Mouse (Mus musculus) limb, embryonic 11.5 days (tissue): Measurements from ENCODE around the gene A930017K11Rik. TPM values are rescaled to one million over a fixed set of nuclear protein-coding genes. Genes with fewer than 3 reads are reported as not detected.

Source experiments
- ATAC-seq: fragments of 200-750 bp; cut with Nextera tagmentation; 2 replicates; pipeline ENCODE4 v1.8.0; 2017; ENCODE audit warnings: low read depth; ENCODE audit not compliant: insufficient number of reproducible peaks, low FRiP score, low TSS enrichment
- DNase-seq: peaks from one replicate; pipeline ENCODE4 v3.0.0-alpha.2; 2015; ENCODE audit warnings: low spot score
- H3K27ac ChIP-seq: fragments of 300-500 bp; sonication (generic); replicated peaks from 2 replicates; pipeline ENCODE4 v1.5.1; 2014; ENCODE audit warnings: low read depth, mild to moderate bottlenecking, low read length
- H3K27me3 ChIP-seq: fragments of 300-500 bp; sonication (generic); 2 replicates; pipeline ENCODE4 v1.6.1; 2014; ENCODE audit warnings: mild to moderate bottlenecking, low read length, mixed read lengths; ENCODE audit not compliant: control insufficient read depth, insufficient read depth
- H3K36me3 ChIP-seq: fragments of 300-500 bp; sonication (generic); 2 replicates; pipeline ENCODE4 v1.6.1; 2014; ENCODE audit warnings: mild to moderate bottlenecking, low read length, moderate library complexity, mixed read lengths; ENCODE audit not compliant: control insufficient read depth, insufficient read depth
- H3K4me1 ChIP-seq: fragments of 300-500 bp; sonication (generic); 2 replicates; pipeline ENCODE4 v1.6.1; 2014; ENCODE audit warnings: low read length, mixed read lengths; ENCODE audit not compliant: control insufficient read depth, insufficient read depth
- H3K4me2 ChIP-seq: fragments of 300-500 bp; sonication (generic); 2 replicates; pipeline ENCODE4 v1.6.1; 2014; ENCODE audit warnings: low read depth, mild to moderate bottlenecking, moderate library complexity; ENCODE audit not compliant: severe bottlenecking
- H3K4me3 ChIP-seq: fragments of 300-500 bp; sonication (generic); 2 replicates; pipeline ENCODE4 v1.5.1; 2014; ENCODE audit warnings: low read depth, low read length
- H3K9ac ChIP-seq: fragments of 300-500 bp; sonication (generic); 2 replicates; pipeline ENCODE4 v1.6.1; 2014; ENCODE audit warnings: mild to moderate bottlenecking, low read length
- H3K9me3 ChIP-seq: fragments of 300-500 bp; sonication (generic); 2 replicates; pipeline ENCODE4 v1.6.1; 2016; ENCODE audit warnings: low read length; ENCODE audit not compliant: control insufficient read depth
- WGBS: fragments of 180-500 bp; shearing (Covaris S2); extraction: QIAGEN DNeasy Blood & Tissue Kit; methylation state at CpG from one replicate; pipeline ENCODE4 v1.1.7; 2014; 5-methylcytosine and 5-hydroxymethylcytosine counted together
- polyA plus RNA-seq: library from polyadenylated mRNA; unstranded; fragments of >200 nt; fragmentation: Nextera tagmentation; extraction: Ambion mirVana; gene quantifications from 2 replicates; pipeline ENCODE4 v1.2.1, GENCODE M21; 2014

A930017K11Rik gene
- 0.18 and 0.33 TPM in 2 replicates for polyA plus RNA-seq

DNA sequence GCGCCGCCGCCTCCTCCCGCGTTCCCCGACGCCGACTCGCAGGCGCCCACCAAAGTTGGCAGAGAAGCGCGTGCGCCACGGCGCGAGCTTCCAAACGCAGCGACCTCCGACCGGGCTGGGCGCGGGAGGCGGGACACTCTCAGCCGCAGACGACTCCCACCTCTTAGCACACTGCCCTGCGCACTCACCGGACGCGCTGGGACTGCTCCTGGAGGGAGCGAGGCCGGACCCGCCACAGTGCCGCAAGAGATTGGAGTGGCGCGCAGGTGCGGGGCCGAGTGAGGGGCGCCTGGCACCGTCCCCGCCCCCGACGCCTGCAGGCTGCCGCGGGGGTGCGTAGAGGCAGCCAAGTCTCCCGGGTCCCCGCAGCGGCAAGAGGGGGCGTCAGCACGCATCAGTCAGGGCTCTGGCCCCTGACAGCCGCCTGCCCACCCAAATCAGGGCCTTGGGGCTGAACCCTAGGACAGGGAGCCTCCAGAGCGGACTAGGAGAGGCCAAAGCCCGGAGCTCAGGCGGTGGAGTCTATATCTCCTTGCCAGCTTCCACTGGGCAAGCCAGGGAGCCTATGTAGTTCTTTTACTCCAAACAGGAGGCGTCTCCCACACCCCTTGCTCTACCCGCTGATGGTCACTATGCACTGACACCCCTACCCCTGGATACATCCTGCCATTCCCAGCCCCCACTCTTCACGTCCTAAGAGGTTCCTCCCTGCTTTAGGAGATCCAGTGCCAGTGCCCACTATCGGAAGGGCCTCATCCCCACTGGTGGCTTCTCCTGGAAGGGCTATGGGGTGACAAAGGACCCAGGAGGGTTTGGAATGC lies at the start of gene A930017K11Rik:
A930017K11Rik (minus strand) TSS at position 763 of the 821 bp plus-strand sequence.
- Histone ChIP-seq H3K4me3 (peak within 1 kb of the TSS; percentile 40), H3K27me3 (peaks cover 40% of the 10 kb centered on the region), H3K4me2 (peak within 1 kb of the TSS; percentile 69), H3K9me3 (no peaks in the 10 kb centered on the region), H3K27ac (no peak within 1 kb of the TSS), H3K36me3 (no peaks in the 10 kb centered on the region), H3K4me1 (peaks cover 6% of the 10 kb centered on the region), H3K9ac (no peak within 1 kb of the TSS)
- DNase-seq = peak; percentile 53
- ATAC-seq = no peak
- 1% methylated on average over 57 of the region's 58 CpGs for WGBS

DNA sequence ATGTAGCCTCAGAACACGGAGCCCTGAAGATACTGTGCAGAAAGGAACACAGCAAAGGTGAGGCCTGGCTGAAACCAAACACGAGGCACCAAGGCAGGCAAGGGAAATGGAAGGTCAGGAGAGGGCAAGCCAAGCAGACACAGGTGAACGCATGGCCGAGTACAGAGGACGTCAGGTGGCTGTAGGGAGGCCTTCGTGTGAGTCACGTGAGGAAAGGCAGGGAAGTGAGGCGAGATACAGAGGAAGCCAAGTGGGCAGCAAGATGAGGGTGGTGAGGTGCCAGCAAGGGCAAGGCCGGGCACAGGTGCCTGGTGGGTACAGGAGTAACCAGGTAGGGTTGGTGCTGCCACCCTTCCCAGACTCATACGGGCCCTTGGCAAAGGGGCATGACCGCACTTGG lies 46.1 kb upstream of the A930017K11Rik start:
- no peaks in the 10 kb centered on the region; the same call in 1 of the 2 replicates for H3K36me3 ChIP-seq

DNA sequence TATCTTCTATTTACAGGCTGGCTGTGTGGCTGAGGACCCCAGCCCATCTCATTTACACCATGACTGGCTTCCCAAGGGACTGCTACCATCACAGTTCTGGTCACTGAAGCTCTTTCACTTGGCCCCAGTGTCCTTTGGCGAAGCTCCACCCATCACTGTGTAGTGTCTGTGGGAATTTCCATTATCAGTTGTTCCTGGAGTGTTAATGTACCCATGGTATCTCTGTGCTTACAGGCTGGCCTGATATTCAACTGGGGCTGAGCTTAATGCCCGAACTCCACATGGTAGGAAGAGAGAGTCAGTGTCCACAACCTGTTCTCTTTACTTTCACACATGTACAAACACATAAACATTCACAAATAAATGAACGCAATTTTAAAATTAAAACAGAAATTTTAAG lies 41.1 kb upstream of the A930017K11Rik start:
- DNase-seq (no peak), ATAC-seq (no peak)
- no peak overlapping the region for H3K9ac ChIP-seq
- H3K27me3 ChIP-seq = no peaks in the 10 kb centered on the region
- peaks cover 11% of the 10 kb centered on the region; the same call in 1 of the 2 replicates for H3K36me3 ChIP-seq
- H3K4me3 ChIP-seq = no peak overlapping the region
- no peak overlapping the region for H3K27ac ChIP-seq
- no peak overlapping the region for H3K4me2 ChIP-seq
- no peaks in the 10 kb centered on the region for H3K9me3 ChIP-seq
- H3K4me1 ChIP-seq = no peaks in the 10 kb centered on the region
- 89% methylated on average over 3 of the region's 3 CpGs for WGBS

More for the DNA sequence above, 46.1 kb upstream of the A930017K11Rik start:
- 92% methylated on average over 11 of the region's 11 CpGs for WGBS
- Histone ChIP-seq H3K27ac (no peak overlapping the region), H3K9ac (no peak overlapping the region), H3K4me2 (no peak overlapping the region), H3K9me3 (no peaks in the 10 kb centered on the region), H3K4me1 (no peaks in the 10 kb centered on the region), H3K4me3 (no peak overlapping the region), H3K27me3 (no peaks in the 10 kb centered on the region)
- DNase-seq = no peak
- no peak for ATAC-seq

DNA sequence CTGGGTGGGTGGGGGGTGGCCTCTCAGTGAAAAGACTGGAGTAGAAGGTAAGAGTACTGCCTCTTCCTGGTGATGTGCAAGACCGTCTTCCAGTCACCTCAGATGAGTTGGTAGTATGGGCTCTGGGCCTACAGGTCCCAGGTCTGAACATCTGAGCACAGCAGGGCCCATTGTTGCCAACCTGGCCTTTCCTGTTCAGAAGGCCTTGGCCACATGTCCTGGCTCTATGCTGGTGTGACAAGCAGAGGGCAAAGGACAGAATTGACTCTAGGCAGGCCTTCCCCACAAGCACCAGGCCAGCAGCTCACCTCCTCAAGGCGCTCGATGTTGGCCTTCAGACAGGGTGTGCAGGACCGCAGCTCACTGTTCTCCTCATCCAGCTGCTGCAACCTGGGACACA lies 39.9 kb upstream of the A930017K11Rik start:
- no peak overlapping the region for H3K4me3 ChIP-seq
- no peak overlapping the region for H3K9ac ChIP-seq
- H3K9me3 ChIP-seq = no peaks in the 10 kb centered on the region
- no peak for DNase-seq
- 92% methylated on average over 4 of the region's 4 CpGs for WGBS
- ATAC-seq = no peak
- no peak overlapping the region for H3K27ac ChIP-seq
- H3K4me1 ChIP-seq = no peaks in the 10 kb centered on the region
- peaks cover 11% of the 10 kb centered on the region; the same call in 1 of the 2 replicates for H3K36me3 ChIP-seq
- H3K27me3 ChIP-seq = no peaks in the 10 kb centered on the region
- H3K4me2 ChIP-seq = no peak overlapping the region

DNA sequence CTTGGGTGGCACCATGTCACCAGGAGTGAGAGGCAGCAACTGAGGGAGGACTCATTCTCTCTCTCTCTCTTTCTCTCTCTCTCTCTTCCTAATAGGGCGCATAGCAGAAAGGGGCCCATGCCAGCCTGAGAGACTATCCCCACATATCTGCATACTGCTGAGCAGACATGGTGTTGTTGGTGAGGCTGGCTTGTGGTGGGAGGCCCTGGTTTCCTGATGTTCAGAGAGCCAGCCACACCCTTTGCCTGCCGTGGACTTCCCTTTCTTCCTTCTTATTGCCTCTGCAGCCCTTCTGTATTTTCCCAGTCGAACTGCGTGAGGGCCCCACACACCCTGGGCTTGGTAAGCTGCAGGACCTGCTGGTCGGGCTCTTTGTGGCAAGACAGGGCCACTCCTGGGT lies 38.0 kb upstream of the A930017K11Rik start:
- no peak overlapping the region for H3K9ac ChIP-seq
- H3K4me2 ChIP-seq = no peak overlapping the region
- H3K9me3 ChIP-seq = no peaks in the 10 kb centered on the region
- 89% methylated on average over 5 of the region's 5 CpGs for WGBS
- no peaks in the 10 kb centered on the region for H3K27me3 ChIP-seq
- ATAC-seq (no peak), DNase-seq (no peak)
- H3K27ac ChIP-seq = no peak overlapping the region
- no peaks in the 10 kb centered on the region for H3K4me1 ChIP-seq
- H3K36me3 ChIP-seq = peaks cover 11% of the 10 kb centered on the region; the same call in 1 of the 2 replicates
- no peak overlapping the region for H3K4me3 ChIP-seq

DNA sequence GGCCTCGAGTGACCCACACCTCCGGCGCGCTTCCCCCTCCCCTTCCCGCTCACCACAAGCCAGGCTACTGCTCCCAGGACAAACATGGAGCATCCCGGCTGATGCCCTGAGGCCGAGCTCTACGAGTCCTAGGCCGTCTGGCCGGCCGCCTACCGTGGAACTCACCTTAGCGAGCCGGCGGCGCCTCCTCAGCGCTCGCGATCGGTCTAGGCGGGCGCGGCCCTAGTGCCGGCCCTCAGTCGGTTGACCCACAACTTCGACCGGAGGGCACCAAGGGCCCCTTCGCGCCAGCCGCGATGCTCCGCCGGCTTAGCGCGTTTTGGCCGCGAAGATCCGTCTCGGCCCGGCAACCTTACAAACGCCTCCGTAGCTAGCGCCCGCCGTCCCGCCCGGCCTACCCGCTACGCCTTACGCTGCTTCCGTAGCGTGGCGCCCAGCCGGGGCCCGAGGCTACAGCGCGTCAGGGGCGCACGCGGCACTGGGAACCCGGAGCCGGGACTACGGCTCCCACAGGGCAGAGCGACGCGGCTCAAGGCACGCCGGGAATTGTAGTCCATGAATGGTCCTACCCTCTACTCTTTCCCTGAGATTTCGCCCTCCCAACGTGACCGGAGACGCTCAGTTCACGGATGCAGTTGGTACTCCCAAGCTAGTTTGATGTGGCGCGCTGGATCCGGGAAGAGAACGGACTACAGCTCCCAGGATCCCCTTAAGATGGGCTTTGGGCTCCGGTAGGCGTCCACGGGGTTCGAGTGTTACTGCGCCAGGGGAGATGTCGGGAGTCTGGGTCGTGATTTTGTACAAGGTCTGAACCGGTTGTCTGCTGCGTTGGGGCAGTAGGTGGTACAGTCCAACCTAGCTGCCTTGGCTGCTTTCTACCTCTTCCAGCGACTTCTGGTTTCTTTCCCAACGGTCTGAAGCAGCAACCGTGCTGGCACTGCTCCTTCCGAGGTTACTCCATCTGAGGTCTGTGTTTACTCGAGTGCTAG lies 33.2 kb upstream of the A930017K11Rik start, which contains the start of gene Capn15:
Capn15 (minus strand) TSS at position 491 of the 989 bp plus-strand sequence.
- DNase-seq = peak; percentile 95
- Histone ChIP-seq H3K4me1 (peaks cover 6% of the 10 kb centered on the region), H3K9ac (peak within 1 kb of the TSS; percentile 92), H3K27ac (peak within 1 kb of the TSS; percentile 57; the same call in 1 of the 2 replicates), H3K9me3 (no peaks in the 10 kb centered on the region), H3K4me3 (peak within 1 kb of the TSS; percentile 86), H3K27me3 (no peaks in the 10 kb centered on the region), H3K36me3 (peaks cover 4% of the 10 kb centered on the region; the same call in 1 of the 2 replicates), H3K4me2 (peak within 1 kb of the TSS; percentile 71)
- peak; percentile 99 for ATAC-seq
- under 1% methylated on average over 86 of the region's 91 CpGs for WGBS

DNA sequence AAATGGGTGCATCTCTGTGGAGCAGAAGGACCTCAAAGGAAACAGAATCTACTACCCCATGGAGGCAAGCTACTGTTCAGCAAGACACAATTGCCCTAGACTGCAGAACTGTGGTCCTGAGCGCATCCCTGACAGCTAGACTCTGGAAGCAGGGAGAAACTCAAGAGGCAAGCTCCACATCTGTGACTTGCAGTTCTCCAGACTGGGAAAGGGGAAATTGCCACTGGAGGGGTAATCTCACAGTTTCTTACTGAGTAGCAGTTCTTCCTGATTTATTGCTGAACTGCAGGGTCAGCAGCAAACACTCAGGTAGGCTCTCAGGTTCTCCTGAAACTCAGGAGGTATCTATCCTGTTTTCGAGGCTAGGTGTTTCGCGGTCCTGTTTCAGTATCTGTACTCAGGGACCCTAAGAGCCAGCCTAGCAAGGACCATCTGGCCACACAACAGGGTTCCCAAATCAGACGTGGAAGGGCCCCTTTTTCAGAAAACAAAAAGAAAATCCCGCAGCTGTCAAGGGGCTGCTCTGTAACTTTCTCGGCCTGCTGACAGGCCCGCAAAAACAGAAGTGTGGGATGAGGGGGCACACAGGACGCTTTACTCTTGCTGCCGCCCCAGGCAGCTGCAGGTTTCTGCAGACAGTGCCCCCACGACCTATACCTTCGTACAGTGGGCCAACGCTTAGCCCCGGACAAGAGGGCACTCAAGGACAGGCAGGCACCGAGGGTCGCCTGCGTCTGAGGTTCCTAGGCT lies 32.4 kb upstream of the A930017K11Rik start:
- WGBS = 12% methylated on average over 17 of the region's 17 CpGs
- Histone ChIP-seq H3K9ac (peak overlapping the region; percentile 92), H3K4me1 (peaks cover 6% of the 10 kb centered on the region), H3K9me3 (no peaks in the 10 kb centered on the region), H3K4me2 (peak overlapping the region; percentile 71), H3K27ac (no peak overlapping the region), H3K36me3 (peaks cover 4% of the 10 kb centered on the region; the same call in 1 of the 2 replicates), H3K27me3 (no peaks in the 10 kb centered on the region), H3K4me3 (peak overlapping the region; percentile 86)
- ATAC-seq (no peak), DNase-seq (no peak)
